Mouse (Mus musculus): ENCODE results near the gene Axin1.
A peak's percentile ranks its signal among the peaks of the same experiment; 100 is the strongest.
"Not testable (repeated sequence)": the region's sequence is repeated elsewhere in the genome, so short reads cannot be mapped to it uniquely, and the experiment has no call there.

Axin1 gene

GRCm38 (mm10) chr17:26138239-26138836 is at the start of gene Axin1:
Gene Axin1 (plus strand): TSS chr17:26138688.
- peak; percentile 96 for DNase-seq

GRCm38 (mm10) chr17:26089905-26090632 is 48.4 kb upstream of the Axin1 start, which contains the start of gene Decr2:
Gene Decr2 (minus strand): TSS chr17:26090337.
- DNase-seq = peak; percentile 89

GRCm38 (mm10) chr17:26094531-26095110 is 43.9 kb upstream of the Axin1 start:
- DNase-seq = no peak

- peak; percentile 82 for DNase-seq
These were observed 43.3 kb upstream of the Axin1 start, which contains the start of gene Nme4 for GRCm38 (mm10) chr17:26095121-26095740. Gene Nme4 (minus strand): TSS chr17:26095602.

GRCm38 (mm10) chr17:26098461-26098860 is 40.0 kb upstream of the Axin1 start:
- no peak for DNase-seq

- DNase-seq = not testable (repeated sequence)
These were observed 39.2 kb upstream of the Axin1 start for GRCm38 (mm10) chr17:26099316-26099715.

- DNase-seq = no peak
These were observed 38.3 kb upstream of the Axin1 start for GRCm38 (mm10) chr17:26100166-26100565.

- DNase-seq = no peak
These were observed 37.0 kb upstream of the Axin1 start for GRCm38 (mm10) chr17:26101478-26101877.

- DNase-seq = no peak
These were observed 32.9 kb upstream of the Axin1 start for GRCm38 (mm10) chr17:26105619-26106018.

GRCm38 (mm10) chr17:26110156-26110555 is 28.3 kb upstream of the Axin1 start:
- DNase-seq = no peak

- no peak for DNase-seq
These were observed 27.5 kb upstream of the Axin1 start for GRCm38 (mm10) chr17:26111024-26111423.

GRCm38 (mm10) chr17:26111722-26112121 is 26.8 kb upstream of the Axin1 start:
- DNase-seq = no peak

GRCm38 (mm10) chr17:26112751-26113150 is 25.7 kb upstream of the Axin1 start:
- no peak for DNase-seq

GRCm38 (mm10) chr17:26113181-26113948 is 25.1 kb upstream of the Axin1 start, which contains the start of gene Tmem8:
Gene Tmem8 (plus strand): TSS chr17:26113299.
- peak; percentile 88 for DNase-seq

GRCm38 (mm10) chr17:26114061-26114460 is 24.4 kb upstream of the Axin1 start:
- no peak for DNase-seq

GRCm38 (mm10) chr17:26114461-26114860 is 24.0 kb upstream of the Axin1 start:
- not testable (repeated sequence) for DNase-seq

- DNase-seq = no peak
These were observed 23.1 kb upstream of the Axin1 start for GRCm38 (mm10) chr17:26115205-26115898.

GRCm38 (mm10) chr17:26115956-26116487 is 22.5 kb upstream of the Axin1 start:
- no peak for DNase-seq

GRCm38 (mm10) chr17:26116503-26117258 is 21.8 kb upstream of the Axin1 start:
- DNase-seq = no peak

- DNase-seq = peak; percentile 86
These were observed 18.4 kb upstream of the Axin1 start for GRCm38 (mm10) chr17:26119766-26120710.

Data from thymus, postnatal 4 days (tissue).